Mouse (Mus musculus) thymus, postnatal 0 days (tissue): ENCODE results near the gene Plcg2. TPM values are rescaled to one million over a fixed set of nuclear protein-coding genes. Genes with fewer than 3 reads are reported as not detected.

Experiments
- DNase-seq: peaks from one replicate; pipeline ENCODE4 v3.0.0-alpha.2; 2015; ENCODE audit warnings: low spot score
- polyA plus RNA-seq: library from polyadenylated mRNA; unstranded; fragments of >200 nt; fragmentation: Nextera tagmentation; extraction: Ambion mirVana; gene quantifications from 2 replicates; pipeline ENCODE4 v1.2.1, GENCODE M21; 2015

Plcg2 gene
- polyA plus RNA-seq, 1 experiment from 2014 or later = 8.4 TPM

- no peak for DNase-seq
Observed at GRCm38 (mm10) chr8:117627096-117627495, 129.0 kb downstream of the Plcg2 start.

DNA sequence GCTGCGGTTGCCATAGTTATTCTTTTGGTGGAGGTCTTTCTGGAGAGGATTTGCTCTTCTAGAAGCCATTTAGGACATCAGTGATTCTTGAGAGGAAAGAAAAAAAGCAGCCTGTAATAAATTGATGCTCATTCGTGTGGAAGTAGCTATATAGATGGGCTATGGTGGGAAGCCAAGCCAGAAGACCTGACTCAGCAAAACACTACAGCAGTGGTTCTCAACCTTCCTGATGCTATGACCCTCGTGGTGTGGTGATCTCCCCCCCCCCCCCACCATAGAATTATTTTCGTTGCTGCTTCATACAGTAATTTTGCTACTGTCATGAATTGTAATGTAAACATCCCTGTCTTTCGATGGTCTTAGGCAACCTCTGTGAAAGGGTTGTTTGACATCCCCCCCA is 134.4 kb downstream of the Plcg2 start:
- no peak for DNase-seq

DNA sequence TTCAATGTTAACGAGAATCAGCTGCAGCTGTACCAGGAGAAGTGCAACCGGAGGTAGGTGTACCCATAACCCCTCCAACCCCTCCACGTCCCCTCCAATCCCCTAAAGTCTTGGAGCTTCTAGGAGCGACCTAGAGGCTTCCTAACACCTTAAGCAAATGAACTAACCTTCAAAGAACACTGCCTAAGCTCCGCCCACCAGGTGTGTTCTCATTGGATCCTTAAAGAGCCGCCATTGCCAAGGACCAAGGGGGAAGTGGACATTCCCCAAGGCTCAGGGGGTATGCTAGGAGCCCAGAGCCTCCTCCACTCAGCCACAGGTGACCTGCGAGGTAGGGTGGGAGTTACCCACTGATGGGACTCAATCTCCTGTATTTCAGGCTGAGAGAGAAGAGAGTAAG is 136.3 kb downstream of the Plcg2 start:
- no peak for DNase-seq

- DNase-seq = no peak
Observed at GRCm38 (mm10) chr8:117637462-117637861, 139.4 kb downstream of the Plcg2 start.

DNA sequence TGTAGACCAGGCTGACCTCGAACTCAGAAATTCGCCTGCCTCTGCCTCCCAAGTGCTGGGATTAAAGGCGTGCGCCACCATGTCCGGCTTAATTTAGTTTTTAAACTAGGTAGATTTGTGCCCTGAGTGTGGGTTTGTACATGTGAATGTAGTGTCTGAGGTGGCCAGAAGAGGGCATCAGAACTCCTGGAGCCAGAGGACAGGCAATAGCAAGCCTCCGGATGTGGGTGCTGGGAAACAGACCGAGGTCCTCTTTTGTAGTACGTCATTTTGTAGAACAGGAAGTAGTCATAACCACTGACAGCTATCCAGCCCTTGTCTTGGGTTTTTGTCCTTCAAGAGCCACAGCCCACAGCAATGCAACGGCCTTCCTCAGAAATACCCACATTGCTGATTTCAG is 141.5 kb downstream of the Plcg2 start:
- no peak for DNase-seq

DNA sequence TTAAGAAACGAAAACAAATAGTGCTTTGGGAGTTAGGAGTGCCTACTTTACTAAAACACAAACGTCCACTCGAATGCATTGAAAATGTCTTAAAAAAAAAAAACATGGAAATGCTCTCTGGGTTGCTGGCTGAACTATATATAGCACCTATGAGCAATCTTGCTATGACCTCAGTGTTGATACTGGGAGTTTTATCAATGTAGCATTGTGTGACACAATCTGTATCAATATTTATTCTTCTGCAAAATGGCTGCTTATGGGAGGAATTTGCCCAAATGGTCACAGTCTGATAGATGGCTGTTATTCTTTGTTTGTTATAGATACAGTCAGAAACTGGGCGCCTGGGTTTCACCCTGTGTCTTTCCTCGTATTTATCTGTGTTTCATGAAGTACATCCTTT is 147.4 kb downstream of the Plcg2 start:
- no peak for DNase-seq

- peak; percentile 31 for DNase-seq
Observed at GRCm38 (mm10) chr8:117646020-117646419, 147.9 kb downstream of the Plcg2 start.

GRCm38 (mm10) chr8:117646440-117646839 is 148.3 kb downstream of the Plcg2 start:
- no peak for DNase-seq

GRCm38 (mm10) chr8:117652318-117652717 is 154.2 kb downstream of the Plcg2 start:
- DNase-seq = no peak

DNA sequence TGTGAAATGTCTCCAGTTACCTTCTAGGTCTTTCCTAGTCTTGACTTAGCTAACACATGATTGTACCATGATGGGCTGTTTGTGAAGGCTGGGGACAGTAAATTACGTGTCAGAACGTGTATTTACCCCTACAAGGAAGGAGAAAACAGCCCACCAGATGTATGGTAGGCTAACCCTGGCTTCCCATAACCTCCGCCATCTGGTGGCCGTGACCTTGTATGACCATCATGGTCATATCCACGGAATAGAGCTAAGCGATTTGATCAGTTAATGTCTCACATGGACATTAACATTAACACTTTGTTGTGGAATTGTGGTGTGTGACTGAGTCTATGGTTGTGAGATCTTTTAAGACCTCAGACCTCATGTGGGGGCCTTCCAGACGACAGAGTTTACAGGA is 160.9 kb downstream of the Plcg2 start:
- no peak for DNase-seq

DNA sequence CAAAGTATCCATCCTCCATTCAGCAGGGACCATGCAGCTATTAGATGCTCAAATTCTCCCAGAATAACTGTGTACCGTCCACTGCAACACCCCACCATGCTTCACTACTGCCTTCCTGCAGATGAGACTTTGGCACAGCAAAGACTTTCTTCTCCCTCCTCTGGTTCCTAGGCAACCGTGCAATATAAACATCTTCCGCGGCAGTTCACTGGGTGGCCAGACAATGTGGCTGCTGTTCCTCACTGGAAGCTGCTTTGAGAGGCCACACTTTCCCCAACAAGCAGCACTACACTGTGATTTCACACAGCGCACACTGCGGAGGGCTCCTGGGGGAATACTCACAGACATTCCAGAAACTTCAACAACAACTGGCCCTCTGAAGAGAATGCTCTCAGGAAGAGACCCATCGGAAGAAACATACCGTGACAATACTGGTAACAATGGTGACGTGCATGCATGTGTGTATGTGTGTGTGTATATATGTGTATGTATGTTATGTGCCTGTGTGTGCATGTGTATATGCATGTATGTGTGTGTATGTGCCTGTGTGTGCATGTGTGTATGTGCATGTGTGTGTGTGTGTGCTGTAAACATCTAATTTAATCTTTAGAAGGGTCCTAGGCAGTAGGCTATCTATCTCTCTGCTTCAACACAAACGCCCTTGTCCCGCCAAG is 162.4 kb downstream of the Plcg2 start:
- no peak for DNase-seq

GRCm38 (mm10) chr8:117667349-117668124 is 169.4 kb downstream of the Plcg2 start:
- no peak for DNase-seq

DNA sequence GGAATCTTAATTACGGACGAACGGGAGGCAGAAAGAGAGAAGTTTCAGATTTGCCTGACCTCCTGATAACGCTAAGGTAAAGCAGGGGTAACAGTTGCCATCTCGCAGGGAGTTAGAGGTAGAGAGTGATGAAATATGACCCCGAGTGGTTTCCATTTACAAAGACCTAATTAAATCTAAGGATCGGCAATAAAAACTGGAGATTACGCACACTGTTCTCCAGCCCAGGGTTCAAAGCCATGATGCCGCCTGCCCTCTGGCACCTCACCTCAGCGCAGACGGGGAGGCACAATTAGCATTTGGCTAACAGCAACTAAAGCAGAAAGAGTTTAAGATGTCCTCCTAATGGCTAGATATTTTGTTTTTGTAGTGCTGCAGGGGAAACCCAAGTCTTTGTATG is 172.4 kb downstream of the Plcg2 start:
- DNase-seq = no peak

- DNase-seq = no peak
Observed at GRCm38 (mm10) chr8:117672558-117672957, 174.5 kb downstream of the Plcg2 start.

- DNase-seq = peak; percentile 76
Observed at GRCm38 (mm10) chr8:117673430-117673830, 175.3 kb downstream of the Plcg2 start, which contains the start of gene Sdr42e1. Gene Sdr42e1 (minus strand): TSS chr8:117673689.

- no peak for DNase-seq
Observed at GRCm38 (mm10) chr8:117675171-117675570, 177.1 kb downstream of the Plcg2 start.

- DNase-seq = no peak
Observed at GRCm38 (mm10) chr8:117676460-117676859, 178.4 kb downstream of the Plcg2 start.

DNA sequence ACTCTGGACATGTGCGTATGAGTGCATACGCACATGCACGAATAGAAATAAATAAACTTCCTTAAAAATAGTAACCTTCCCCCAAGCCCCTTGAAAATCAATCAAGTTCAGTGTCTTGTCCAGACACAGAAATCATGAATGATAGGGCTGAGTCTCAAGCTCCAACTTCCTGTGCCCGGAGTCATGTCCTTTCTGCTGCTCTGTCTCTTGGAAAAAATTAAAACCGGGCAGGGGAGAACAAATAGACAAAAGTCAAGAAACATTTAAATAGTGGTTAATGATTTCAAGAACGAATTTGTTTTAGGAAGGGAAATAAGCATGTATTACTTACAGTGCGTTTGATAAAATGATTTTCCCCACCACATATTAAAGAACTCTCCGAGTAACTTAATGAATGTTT is 178.9 kb downstream of the Plcg2 start:
- DNase-seq = no peak

DNA sequence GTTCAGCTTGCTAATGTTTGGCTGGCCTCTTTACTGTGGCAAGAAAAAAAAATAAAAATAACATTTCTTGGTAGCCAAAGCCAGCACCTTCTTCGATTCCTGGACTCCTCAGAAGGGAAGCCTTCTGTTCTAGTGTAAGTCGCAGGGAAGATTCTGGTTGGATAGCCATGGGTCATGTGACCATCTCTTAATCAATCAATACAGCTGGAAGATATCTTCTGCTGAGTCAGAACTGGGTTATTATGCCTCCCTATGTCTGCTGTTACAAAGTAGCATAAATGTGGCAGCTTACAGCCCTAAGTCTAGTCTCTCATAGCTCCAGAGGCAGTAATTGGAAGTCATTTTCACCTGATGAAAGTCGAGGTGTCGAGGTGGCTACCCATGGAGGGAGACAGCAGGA is 180.6 kb downstream of the Plcg2 start:
- DNase-seq = no peak

DNA sequence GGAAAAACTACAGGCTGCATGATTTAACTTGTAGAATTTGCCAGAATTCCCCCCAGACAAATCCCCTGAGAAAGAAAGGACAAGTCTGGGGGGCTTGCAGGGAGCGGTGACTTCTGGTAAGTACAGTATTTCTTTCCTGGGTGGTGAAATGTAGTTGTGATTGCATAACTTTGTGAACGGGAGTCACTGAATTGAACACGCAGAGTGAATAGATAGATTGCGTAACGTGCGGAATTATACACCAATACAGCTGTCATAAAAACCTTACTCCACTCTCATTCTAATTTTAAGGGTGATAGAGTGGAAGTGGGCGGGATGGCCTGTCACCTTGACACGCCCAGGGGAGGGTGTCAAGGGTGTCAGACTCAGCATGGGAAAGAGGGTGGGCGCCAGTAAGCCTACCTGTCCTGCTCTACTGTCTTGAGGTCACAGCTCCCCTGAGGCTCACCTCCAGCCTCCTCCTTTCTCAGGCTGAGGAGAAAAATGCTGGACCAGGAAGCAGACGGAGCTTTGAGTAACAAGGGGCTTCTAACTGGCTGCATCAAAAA is 185.9 kb downstream of the Plcg2 start:
- no peak for DNase-seq

DNA sequence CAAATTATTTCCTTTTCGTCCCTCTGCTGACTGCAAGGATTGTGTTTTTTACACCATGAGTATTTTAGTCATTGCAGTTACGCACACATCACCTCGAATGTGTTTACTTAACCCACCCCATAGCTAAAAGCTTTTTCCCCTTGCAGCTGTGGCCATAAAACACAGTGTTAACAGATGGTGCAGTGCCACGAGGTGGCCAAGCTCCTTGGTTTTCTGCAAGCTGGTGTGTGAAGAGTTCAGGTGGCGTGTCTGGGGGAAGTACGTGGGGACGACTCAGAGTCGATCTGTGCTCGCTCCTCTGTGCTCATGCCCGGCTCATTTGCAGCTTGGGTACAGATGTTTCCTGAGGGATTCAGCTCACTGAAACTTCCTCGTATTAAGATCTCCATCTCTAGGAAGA is 186.4 kb downstream of the Plcg2 start:
- DNase-seq = no peak
